Mouse (Mus musculus) small intestine, adult 2 months (tissue): ENCODE data around the gene Mtch1. TPM values are rescaled to one million over a fixed set of nuclear protein-coding genes. Genes with fewer than 3 reads are reported as not detected.

Source experiments
- H3K27ac ChIP-seq: fragments of 200-500 bp; 2 replicates; pipeline ENCODE4 v1.5.1; 2012; ENCODE audit warnings: low read depth, low read length, control low read depth, inconsistent platforms; ENCODE audit not compliant: insufficient read depth
- H3K27me3 ChIP-seq: fragments of 200-500 bp; 2 replicates; pipeline ENCODE4 v1.6.1; 2012; ENCODE audit warnings: mild to moderate bottlenecking, moderate library complexity, low read length, inconsistent platforms; ENCODE audit not compliant: control insufficient read depth, insufficient read depth
- H3K36me3 ChIP-seq: fragments of 200-500 bp; 2 replicates; pipeline ENCODE4 v1.6.1; 2012; ENCODE audit warnings: mild to moderate bottlenecking, low read length, control low read depth, inconsistent platforms; ENCODE audit not compliant: control insufficient read depth, insufficient read depth
- H3K4me1 ChIP-seq: fragments of 200-500 bp; 2 replicates; pipeline ENCODE4 v1.6.1; 2012; ENCODE audit warnings: low read length, inconsistent platforms, mixed read lengths; ENCODE audit not compliant: control insufficient read depth, insufficient read depth, insufficient read length
- H3K4me3 ChIP-seq: fragments of 200-500 bp; 2 replicates; pipeline ENCODE4 v1.5.1; 2012; ENCODE audit warnings: low read depth, mild to moderate bottlenecking, control low read depth, inconsistent platforms, low read length, moderate library complexity
- CTCF ChIP-seq: fragments of 200-500 bp; IDR thresholded peaks from 2 replicates; pipeline ENCODE4 v1.5.1; 2012; ENCODE audit warnings: low read depth, mild to moderate bottlenecking, control low read depth, inconsistent platforms, low read length, moderate library complexity, mixed read lengths; ENCODE audit not compliant: insufficient replicate concordance, insufficient read length; ENCODE audit errors: extremely low read depth
- POLR2A ChIP-seq: fragments of 200-500 bp; IDR thresholded peaks from 2 replicates; pipeline ENCODE4 v1.6.1; 2012; ENCODE audit warnings: low read depth, mild to moderate bottlenecking, control low read depth, inconsistent platforms, low read length, moderate library complexity
- WGBS: fragments of 180-500 bp; shearing (Covaris S2); methylation state at CpG from one replicate; pipeline ENCODE4 v1.1.7; 2018; 5-methylcytosine and 5-hydroxymethylcytosine counted together
- polyA plus RNA-seq: library from polyadenylated mRNA; depleted of rRNA; stranded (reverse); fragments of >200 nt; gene quantifications from 2 replicates; pipeline ENCODE4 v1.2.3, GENCODE M21; 2012

The Mtch1 gene
- polyA plus RNA-seq, 1 experiment: 260 TPM

GRCm38 (mm10) chr17:29340406-29341261 lies 7.1 kb downstream of the Mtch1 start:
- no peak overlapping the region for H3K4me3 ChIP-seq
- H3K27me3 ChIP-seq: no peaks in the 10 kb centered on the region
- peaks cover 51% of the 10 kb centered on the region for H3K36me3 ChIP-seq
- no peak overlapping the region for H3K27ac ChIP-seq
- no peaks in the 10 kb centered on the region; the same call in 1 of the 2 replicates for H3K4me1 ChIP-seq
- TF ChIP-seq POLR2A: no peak
- TF ChIP-seq CTCF: no peak
- WGBS: 82% methylated on average over 18 of the region's 18 CpGs

- Histone ChIP-seq H3K4me1 (no peaks in the 10 kb centered on the region; the same call in 1 of the 2 replicates), H3K27ac (no peak overlapping the region), H3K4me3 (no peak overlapping the region), H3K36me3 (peaks cover 55% of the 10 kb centered on the region), H3K27me3 (no peaks in the 10 kb centered on the region)
- no peak for TF ChIP-seq CTCF
- no peak for TF ChIP-seq POLR2A
- WGBS: 81% methylated on average over 11 of the region's 11 CpGs
These were observed 8.5 kb downstream of the Mtch1 start for GRCm38 (mm10) chr17:29339170-29339768.

GRCm38 (mm10) chr17:29337979-29338823 lies 9.5 kb downstream of the Mtch1 start:
- no peak overlapping the region for H3K4me3 ChIP-seq
- H3K27ac ChIP-seq: no peak overlapping the region
- peaks cover 60% of the 10 kb centered on the region for H3K36me3 ChIP-seq
- no peaks in the 10 kb centered on the region; the same call in 1 of the 2 replicates for H3K4me1 ChIP-seq
- no peaks in the 10 kb centered on the region for H3K27me3 ChIP-seq
- TF ChIP-seq CTCF: no peak
- 88% methylated on average over 9 of the region's 9 CpGs for WGBS

- H3K4me1 ChIP-seq: no peaks in the 10 kb centered on the region
- peaks cover 74% of the 10 kb centered on the region for H3K36me3 ChIP-seq
- no peak for TF ChIP-seq CTCF
- no peak for TF ChIP-seq POLR2A
- no peak overlapping the region for H3K27ac ChIP-seq
- WGBS: 92% methylated on average over 19 of the region's 19 CpGs
- no peaks in the 10 kb centered on the region for H3K27me3 ChIP-seq
- H3K4me3 ChIP-seq: no peak overlapping the region
These were observed 11.3 kb downstream of the Mtch1 start for GRCm38 (mm10) chr17:29336266-29336990.

DNA sequence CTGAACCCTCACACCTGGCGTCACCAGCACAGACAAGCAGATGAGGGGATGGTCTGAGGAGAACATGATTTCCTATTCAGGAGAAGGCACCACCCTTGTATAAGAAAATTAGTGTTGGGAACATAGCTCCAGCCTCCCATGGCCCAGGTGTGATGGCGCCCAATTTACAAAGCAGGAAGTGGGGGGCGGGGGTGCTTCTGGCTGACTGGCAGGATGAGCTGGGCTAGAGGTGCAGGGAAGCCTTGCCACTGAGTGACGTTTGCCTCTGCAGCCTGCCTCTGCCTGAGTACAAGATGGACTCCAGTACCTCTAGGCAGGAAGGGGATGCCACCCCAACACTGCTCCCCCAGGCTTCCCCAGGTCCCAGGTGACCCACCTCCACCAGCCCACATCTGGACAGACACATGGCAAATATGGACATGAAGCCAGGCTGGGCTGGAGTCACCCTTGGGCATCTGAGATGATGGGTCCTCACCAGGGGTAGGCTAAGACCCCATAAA lies 15.5 kb downstream of the Mtch1 start:
- WGBS: 78% methylated on average over 4 of the region's 4 CpGs
- no peaks in the 10 kb centered on the region for H3K27me3 ChIP-seq
- H3K36me3 ChIP-seq: peaks cover 45% of the 10 kb centered on the region
- no peaks in the 10 kb centered on the region for H3K4me1 ChIP-seq
- no peak overlapping the region for H3K27ac ChIP-seq
- TF ChIP-seq CTCF (no peak), POLR2A (no peak)
- no peak overlapping the region for H3K4me3 ChIP-seq

GRCm38 (mm10) chr17:29330671-29331410 lies 16.9 kb downstream of the Mtch1 start:
- WGBS: 35% methylated on average over 5 of the region's 5 CpGs
- Histone ChIP-seq H3K4me3 (no peak overlapping the region), H3K27ac (no peak overlapping the region), H3K36me3 (peaks cover 31% of the 10 kb centered on the region), H3K27me3 (no peaks in the 10 kb centered on the region; the same call in 1 of the 2 replicates), H3K4me1 (no peaks in the 10 kb centered on the region)
- TF ChIP-seq CTCF: peak; percentile 23; the same call in 1 of the 2 replicates
- TF ChIP-seq POLR2A: no peak
